Mouse (Mus musculus) CD8-positive naive resting alpha-beta T cell, adult 57 days (primary cell): ENCODE measurements around the gene Yy2. TPM values are rescaled to one million over a fixed set of nuclear protein-coding genes. Genes with fewer than 3 reads are reported as not detected.

Experiments
- total RNA-seq: library from RNA; stranded (reverse); gene quantifications from one replicate; pipeline ENCODE4 v1.2.4, GENCODE M21; 2023

Yy2 gene
- total RNA-seq = 3.8 TPM

DNA sequence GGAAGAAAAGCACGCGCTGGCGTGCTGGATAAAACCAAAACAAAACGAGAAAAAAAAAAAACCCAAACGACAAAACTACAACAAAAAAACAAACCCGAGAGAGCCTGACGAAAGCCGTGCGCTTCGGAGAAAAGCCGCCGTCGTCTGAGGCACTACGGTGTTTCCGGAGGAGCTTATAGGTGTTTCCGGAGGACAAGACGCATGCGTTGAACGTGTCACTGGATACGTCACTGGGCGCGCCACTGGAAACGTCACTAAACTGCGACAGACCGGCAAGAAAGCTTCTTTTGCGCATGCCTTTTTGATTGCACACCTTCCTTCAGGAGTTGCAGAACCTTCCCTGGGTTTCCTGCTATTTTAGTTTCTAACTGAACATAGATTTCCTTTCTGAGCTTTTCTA, at the start of gene Yy2:
Gene Yy2 (minus strand): TSS at position 146 of the 400 bp plus-strand sequence.

DNA sequence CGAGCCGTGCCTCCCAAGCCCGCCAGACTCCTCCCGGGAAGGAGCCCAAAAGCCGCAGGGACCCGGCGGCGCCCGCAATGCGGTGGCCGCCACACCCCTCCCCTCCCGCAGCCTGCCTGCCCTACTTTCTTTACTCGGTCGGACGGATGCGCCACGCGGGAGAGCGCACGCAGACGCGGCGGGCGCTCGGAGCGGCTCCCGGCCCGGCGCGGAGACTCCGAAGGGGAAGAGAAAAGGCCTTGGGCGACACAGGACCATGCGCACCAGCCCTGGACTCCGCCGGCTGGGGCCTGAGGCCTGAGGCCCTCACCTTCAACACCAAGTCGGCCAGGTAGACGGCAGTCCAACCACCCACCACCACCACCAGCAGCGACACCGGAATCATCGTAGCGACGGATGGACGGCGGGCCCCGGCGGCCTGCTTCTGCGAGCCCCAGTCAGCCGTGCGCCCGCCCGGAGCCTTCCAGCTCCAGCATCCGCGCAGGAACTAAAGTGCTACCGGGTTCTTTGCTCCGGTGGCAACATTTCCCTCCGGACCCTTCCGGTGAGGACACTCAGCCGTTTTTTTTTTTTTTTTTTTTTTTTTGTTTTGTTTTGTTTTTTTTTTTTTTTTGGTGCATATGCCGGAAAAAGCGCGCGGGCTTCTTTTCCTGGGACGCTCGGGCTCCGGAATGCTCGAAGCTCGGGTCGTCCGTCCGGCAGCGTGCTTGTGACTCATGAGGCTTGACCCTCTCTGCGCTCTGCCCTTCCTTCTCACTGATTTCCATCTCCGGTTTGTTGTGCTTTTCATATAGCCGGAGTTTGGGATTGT, 29.6 kb upstream of the Yy2 start, which contains the start of gene Mbtps2:
Gene Mbtps2 (minus strand): TSS at position 530 of the 811 bp plus-strand sequence.

Other genes with a start within 250 kb of the Yy2 start
- 0.31 TPM for gene Phex, start 153.7 kb downstream of the Yy2 start, total RNA-seq
- 38.1 TPM for gene Sms, start 76.7 kb downstream of the Yy2 start, total RNA-seq
- gene Mbtps2, start 29.7 kb upstream of the Yy2 start, total RNA-seq = 20.2 TPM
- gene Smpx, start 129.9 kb upstream of the Yy2 start, total RNA-seq = not detected
- gene Klhl34, start 249.4 kb upstream of the Yy2 start, total RNA-seq = not detected